Mouse (Mus musculus): ENCODE data around the gene Lrat.

DNA sequence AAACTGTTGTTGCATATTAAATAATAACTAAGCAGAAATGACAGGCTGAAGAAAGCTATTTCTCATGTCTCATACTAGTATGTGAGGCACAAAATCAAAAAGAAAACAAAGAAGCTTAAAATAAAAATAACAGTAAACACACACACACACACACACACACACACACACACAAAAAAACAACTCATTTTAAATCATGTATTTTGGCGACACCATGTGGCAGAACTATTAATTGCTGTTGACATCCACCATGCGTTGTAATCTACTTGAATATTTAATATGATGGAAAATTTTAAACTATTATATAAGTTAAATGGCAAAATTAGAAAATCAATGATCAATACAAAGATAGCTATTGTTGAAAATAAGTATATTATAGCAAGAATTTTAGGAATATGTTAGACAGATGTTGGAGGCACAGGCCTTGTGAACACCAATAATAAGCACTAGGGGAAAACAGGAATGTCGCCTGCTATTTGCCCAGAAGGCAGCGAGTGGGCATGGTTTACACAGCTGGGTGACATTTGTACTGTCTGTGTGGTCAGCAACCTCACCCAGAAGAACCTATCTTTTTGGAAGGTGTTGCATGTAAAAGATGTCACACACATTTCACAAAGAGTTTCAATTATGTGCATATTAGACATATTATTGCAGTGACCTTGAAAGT, 46.2 kb downstream of the Lrat start:
- TF ChIP-seq CTCF (IDR thresholded peaks at IDR 0.05; ENCODE audit: borderline replicate concordance, insufficient read depth, low read depth, low read length) (peak; percentile 50; the same call in 1 of the 2 replicates), POLR2A (IDR thresholded peaks at IDR 0.05; ENCODE audit: borderline replicate concordance, insufficient read depth, low read length) (no peak)
